Mouse (Mus musculus): ENCODE results near the gene Saxo1.

DNA sequence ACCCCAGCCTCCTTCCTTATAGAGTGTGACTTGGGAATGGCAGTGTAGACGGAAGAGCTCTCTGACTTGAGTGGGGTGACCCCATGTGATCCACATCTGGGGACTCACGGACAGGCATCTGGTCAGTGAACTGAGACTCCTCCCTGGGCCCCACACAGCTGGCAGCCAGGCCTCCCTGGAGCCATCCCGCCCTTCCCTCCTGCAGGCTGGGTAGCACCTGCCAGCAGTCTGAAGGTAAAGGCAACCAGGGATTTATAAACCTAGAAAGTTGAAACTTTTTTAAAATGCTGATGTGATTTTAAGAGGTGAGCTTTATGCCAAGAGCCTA, 151.0 kb downstream of the Saxo1 start:
- TF ChIP-seq CTCF (IDR thresholded peaks at IDR 0.05) (no peak), POLR2A (IDR thresholded peaks at IDR 0.05; ENCODE audit: insufficient read depth, low read depth, low read length) (no peak)

All from heart, adult 2 months (tissue).